Mouse (Mus musculus): Measurements from ENCODE around the gene Higd1a. TPM values are rescaled to one million over a fixed set of nuclear protein-coding genes. Genes with fewer than 3 reads are reported as not detected.

Higd1a gene
- polyA plus RNA-seq, 1 experiment, result 3.4 TPM

DNA sequence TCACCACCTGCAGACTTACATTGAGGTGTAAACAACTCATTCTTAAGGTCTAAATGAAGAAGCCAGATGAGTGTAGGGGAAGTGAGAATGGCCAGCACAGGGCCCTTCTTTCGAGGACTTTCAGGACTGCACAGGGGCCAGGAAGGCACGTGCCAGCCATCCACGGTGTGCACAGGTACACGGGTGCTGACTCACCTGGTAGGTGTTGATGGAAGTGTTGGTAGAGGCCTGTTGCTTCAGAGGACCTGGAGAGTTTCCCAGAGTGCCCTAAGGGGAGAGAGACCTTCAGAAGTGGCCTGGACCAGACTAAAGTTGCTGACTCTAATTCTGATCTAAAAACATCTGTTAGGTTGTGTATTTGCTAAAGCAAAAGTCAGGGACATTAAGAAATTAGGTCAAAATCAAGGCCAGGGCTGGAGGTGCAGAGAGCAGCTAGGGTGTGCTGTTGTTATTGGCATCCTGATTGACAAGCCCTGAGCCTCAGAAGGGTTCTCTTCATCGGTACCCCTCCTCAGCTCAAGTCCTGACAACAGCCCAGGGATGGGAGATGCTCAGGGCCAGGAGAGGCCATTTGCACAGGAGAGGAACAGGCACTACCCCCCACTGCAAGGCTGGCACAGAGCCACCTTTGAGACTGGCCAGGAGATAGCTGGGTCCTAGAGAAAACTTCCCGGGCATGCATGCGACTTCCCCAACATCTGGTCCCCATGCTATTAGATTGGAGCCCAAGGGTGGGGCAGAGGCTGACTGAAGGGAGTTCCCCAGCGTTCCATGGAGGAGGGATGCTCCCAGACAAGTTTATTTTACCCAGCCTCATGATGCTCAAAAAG is 45.5 kb upstream of the Higd1a start:
- H3K4me3 ChIP-seq (ENCODE audit: extremely low read depth, insufficient read depth, insufficient read length), result no peak overlapping the region
- DNase-seq (ENCODE audit: low read depth in 1 of 2, low spot score in 2 of 2), result peak in 1 of 2 experiments; percentile 18
- H3K36me3 ChIP-seq (ENCODE audit: control insufficient read depth, insufficient read depth, low read length), result no peaks in the 10 kb centered on the region
- TF ChIP-seq CTCF (IDR thresholded peaks at IDR 0.05; ENCODE audit: extremely low read depth, insufficient read depth, insufficient read length, insufficient replicate concordance), result no peak
- no peak for TF ChIP-seq POLR2A (IDR thresholded peaks at IDR 0.05; ENCODE audit: low read depth, low read length)
- no peaks in the 10 kb centered on the region for H3K27me3 ChIP-seq (ENCODE audit: control insufficient read depth, insufficient read depth, low read length)
- 57% methylated on average over 8 of the region's 8 CpGs for WGBS
- H3K27ac ChIP-seq (ENCODE audit: insufficient read depth, low read length), result peak overlapping the region; percentile 10; the same call in 1 of the 2 replicates
- peaks cover 34% of the 10 kb centered on the region; the same call in 1 of the 2 replicates for H3K4me1 ChIP-seq (ENCODE audit: control insufficient read depth, insufficient read depth, insufficient read length)

DNA sequence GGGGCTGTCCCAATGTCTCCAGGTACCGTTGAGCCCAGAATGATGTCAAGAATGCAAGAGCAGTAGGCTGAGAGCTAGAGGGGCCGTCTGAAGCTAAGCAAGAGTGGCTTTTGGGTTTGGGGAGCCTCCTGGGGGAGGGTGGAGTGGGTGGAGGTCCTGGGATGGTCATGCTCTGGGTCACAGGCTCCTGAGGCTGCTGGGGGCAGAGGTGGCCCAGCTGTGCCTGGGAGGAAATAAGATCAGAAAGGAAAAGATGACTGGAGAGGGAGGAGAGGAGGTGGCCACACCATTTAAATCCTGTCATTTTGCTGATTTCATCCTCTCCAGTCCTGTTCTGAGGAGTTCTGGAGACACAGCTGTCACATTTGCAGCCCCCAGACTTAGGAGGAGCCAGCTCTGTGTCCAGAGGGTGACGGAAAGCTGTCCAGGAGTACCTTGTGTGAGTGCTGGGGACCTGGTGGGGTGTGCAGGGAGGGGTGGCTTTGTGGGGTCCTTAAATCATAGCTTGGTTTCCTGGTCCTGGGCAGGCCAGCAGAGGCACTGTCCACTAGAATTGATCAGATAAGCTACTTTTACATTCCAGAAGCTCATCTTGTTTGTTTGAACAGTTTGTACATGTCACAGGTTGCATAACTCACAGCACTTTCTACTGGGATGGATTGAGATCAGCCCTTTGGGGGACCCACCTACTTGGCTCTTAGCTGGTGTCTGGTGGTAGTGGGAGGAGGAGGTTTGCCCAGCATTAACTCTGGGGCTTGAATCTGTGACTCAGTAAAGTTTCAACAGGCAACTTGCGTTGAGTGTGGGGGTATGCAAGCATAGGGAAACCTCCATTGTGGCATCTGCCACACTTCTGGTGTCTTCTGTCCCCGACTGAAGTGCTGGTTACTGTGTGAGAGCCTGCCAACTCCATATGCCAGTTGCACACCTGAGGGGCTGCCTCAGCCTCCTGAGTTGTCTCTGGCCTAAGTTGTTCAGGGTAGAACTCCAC is 43.8 kb upstream of the Higd1a start:
- Histone ChIP-seq H3K4me1 (ENCODE audit: control insufficient read depth, insufficient read depth, insufficient read length) (peaks cover 37% of the 10 kb centered on the region; the same call in 1 of the 2 replicates), H3K4me3 (ENCODE audit: extremely low read depth, insufficient read depth, insufficient read length) (no peak overlapping the region), H3K36me3 (ENCODE audit: control insufficient read depth, insufficient read depth, low read length) (no peaks in the 10 kb centered on the region), H3K27me3 (ENCODE audit: control insufficient read depth, insufficient read depth, low read length) (no peaks in the 10 kb centered on the region), H3K27ac (ENCODE audit: insufficient read depth, low read length) (no peak overlapping the region)
- TF ChIP-seq POLR2A (IDR thresholded peaks at IDR 0.05; ENCODE audit: low read depth, low read length) (no peak), CTCF (IDR thresholded peaks at IDR 0.05; ENCODE audit: extremely low read depth, insufficient read depth, insufficient read length, insufficient replicate concordance) (no peak)
- DNase-seq (ENCODE audit: low read depth in 1 of 2, low spot score in 2 of 2), result no peak
- WGBS, result 67% methylated on average over 5 of the region's 5 CpGs

DNA sequence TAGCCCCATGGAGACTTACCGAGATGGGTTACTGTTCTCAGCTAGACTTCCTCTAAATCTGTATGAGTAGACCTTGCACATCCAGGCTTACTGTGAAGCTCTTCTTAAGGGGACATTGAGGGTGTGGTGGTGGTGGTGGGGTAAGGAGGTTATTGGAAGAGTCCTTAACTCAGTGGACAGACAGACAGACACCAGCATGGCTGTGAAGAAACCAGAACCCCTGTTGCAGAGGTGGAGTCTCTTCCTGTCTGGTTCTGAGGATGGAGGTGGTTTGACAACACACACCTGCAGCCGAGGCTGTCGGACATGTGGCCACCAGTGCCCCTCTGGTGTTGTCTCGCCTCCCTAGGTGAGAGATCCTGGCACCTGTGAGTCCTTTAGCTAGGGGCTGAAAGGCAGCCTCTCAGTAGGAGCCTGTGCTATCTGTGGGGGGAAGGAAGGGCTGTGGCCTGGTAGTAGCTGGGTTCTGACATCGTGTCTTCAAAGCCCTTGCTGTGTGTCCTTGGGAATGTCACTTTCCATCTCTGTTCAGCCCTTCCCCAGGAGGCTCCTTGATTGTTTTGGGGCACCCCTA is 42.2 kb upstream of the Higd1a start:
- H3K27me3 ChIP-seq (ENCODE audit: control insufficient read depth, insufficient read depth, low read length), result no peaks in the 10 kb centered on the region
- no peak for DNase-seq (ENCODE audit: low read depth in 1 of 2, low spot score in 2 of 2)
- H3K36me3 ChIP-seq (ENCODE audit: control insufficient read depth, insufficient read depth, low read length), result no peaks in the 10 kb centered on the region
- no peak for TF ChIP-seq POLR2A (IDR thresholded peaks at IDR 0.05; ENCODE audit: low read depth, low read length)
- no peak for TF ChIP-seq CTCF (IDR thresholded peaks at IDR 0.05; ENCODE audit: extremely low read depth, insufficient read depth, insufficient read length, insufficient replicate concordance)
- no peak overlapping the region for H3K27ac ChIP-seq (ENCODE audit: insufficient read depth, low read length)
- H3K4me1 ChIP-seq (ENCODE audit: control insufficient read depth, insufficient read depth, insufficient read length), result peaks cover 40% of the 10 kb centered on the region; the same call in 1 of the 2 replicates
- H3K4me3 ChIP-seq (ENCODE audit: extremely low read depth, insufficient read depth, insufficient read length), result no peak overlapping the region
- 41% methylated on average over 5 of the region's 5 CpGs for WGBS

DNA sequence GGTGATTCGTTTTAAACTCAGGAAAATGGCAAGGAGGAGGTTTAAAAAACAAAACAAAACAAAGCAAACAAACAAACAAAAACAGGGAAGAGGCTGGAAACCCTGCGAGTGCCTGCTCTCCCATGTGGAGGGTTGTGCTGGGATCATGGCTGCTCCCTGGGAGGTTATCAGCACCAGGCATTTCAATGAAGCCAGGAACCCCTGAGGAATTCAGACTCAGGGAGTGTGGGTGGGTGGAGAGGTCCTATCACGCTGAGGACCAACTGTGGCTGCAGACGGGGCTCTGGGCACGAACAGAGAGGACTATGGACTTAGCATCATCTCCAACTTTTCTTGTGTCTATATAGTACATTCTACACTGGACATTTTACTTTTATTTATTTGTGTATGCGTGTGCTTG is 41.1 kb upstream of the Higd1a start:
- H3K36me3 ChIP-seq (ENCODE audit: control insufficient read depth, insufficient read depth, low read length), result no peaks in the 10 kb centered on the region
- peaks cover 34% of the 10 kb centered on the region; the same call in 1 of the 2 replicates for H3K4me1 ChIP-seq (ENCODE audit: control insufficient read depth, insufficient read depth, insufficient read length)
- no peak for TF ChIP-seq CTCF (IDR thresholded peaks at IDR 0.05; ENCODE audit: extremely low read depth, insufficient read depth, insufficient read length, insufficient replicate concordance)
- no peak for TF ChIP-seq POLR2A (IDR thresholded peaks at IDR 0.05; ENCODE audit: low read depth, low read length)
- H3K27ac ChIP-seq (ENCODE audit: insufficient read depth, low read length), result no peak overlapping the region
- no peaks in the 10 kb centered on the region for H3K27me3 ChIP-seq (ENCODE audit: control insufficient read depth, insufficient read depth, low read length)
- 90% methylated on average over 6 of the region's 6 CpGs for WGBS
- no peak for DNase-seq (ENCODE audit: low read depth in 1 of 2, low spot score in 2 of 2)
- H3K4me3 ChIP-seq (ENCODE audit: extremely low read depth, insufficient read depth, insufficient read length), result no peak overlapping the region

DNA sequence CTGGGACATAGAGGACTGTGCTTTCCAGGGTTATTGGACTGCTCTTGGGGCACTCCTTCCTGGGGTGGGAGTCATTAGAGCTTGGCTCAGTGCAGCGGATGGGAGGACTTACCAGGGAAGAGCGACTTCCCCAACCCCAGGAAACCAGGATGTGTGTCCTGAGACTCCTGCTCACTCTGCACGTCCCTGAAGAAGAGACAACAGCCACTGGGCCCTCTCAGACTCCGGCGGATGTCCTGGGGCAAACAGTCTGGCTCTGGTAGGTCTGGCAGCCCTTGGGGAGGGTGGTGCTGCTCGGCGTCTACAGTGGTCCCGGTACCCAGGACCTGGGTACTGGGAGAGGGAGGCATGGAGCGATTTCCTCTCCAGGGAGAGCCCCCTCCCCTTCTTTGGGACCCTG is 40.1 kb upstream of the Higd1a start, which contains the start of gene Ackr2:
Gene Ackr2, plus strand, starts transcription at position 111 of the 400 bp plus-strand sequence.
- WGBS, result 89% methylated on average over 9 of the region's 9 CpGs
- Histone ChIP-seq H3K4me3 (ENCODE audit: extremely low read depth, insufficient read depth, insufficient read length) (no peak within 1 kb of the TSS), H3K36me3 (ENCODE audit: control insufficient read depth, insufficient read depth, low read length) (no peaks in the 10 kb centered on the region), H3K4me1 (ENCODE audit: control insufficient read depth, insufficient read depth, insufficient read length) (peaks cover 24% of the 10 kb centered on the region; the same call in 1 of the 2 replicates), H3K27me3 (ENCODE audit: control insufficient read depth, insufficient read depth, low read length) (no peaks in the 10 kb centered on the region), H3K27ac (ENCODE audit: insufficient read depth, low read length) (no peak within 1 kb of the TSS)
- DNase-seq (ENCODE audit: low read depth in 1 of 2, low spot score in 2 of 2), result no peak
- TF ChIP-seq POLR2A (IDR thresholded peaks at IDR 0.05; ENCODE audit: low read depth, low read length) (no peak), CTCF (IDR thresholded peaks at IDR 0.05; ENCODE audit: extremely low read depth, insufficient read depth, insufficient read length, insufficient replicate concordance) (no peak)

DNA sequence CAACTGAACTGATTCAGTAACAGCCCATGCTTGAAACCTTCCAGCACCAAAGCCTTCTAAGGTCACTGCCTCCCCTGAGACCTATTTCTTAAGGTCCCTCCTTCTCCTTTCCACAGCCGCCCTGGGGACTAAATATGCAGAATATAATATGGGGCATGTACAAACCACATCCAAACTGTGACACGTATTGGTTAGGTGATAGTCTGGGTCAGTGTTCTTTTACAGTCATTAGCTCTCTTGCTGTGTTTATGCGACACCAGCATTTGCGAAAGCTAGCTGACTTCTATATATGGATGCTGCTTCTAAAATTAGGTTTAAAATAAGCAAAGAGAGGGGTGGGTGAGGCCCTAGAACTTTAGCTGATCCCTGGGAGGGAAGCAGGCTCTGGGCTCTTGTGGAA is 38.7 kb upstream of the Higd1a start:
- Histone ChIP-seq H3K4me3 (ENCODE audit: extremely low read depth, insufficient read depth, insufficient read length) (no peak overlapping the region), H3K27me3 (ENCODE audit: control insufficient read depth, insufficient read depth, low read length) (no peaks in the 10 kb centered on the region), H3K36me3 (ENCODE audit: control insufficient read depth, insufficient read depth, low read length) (no peaks in the 10 kb centered on the region), H3K27ac (ENCODE audit: insufficient read depth, low read length) (no peak overlapping the region), H3K4me1 (ENCODE audit: control insufficient read depth, insufficient read depth, insufficient read length) (peaks cover 20% of the 10 kb centered on the region; the same call in 1 of the 2 replicates)
- TF ChIP-seq CTCF (IDR thresholded peaks at IDR 0.05; ENCODE audit: extremely low read depth, insufficient read depth, insufficient read length, insufficient replicate concordance), result no peak
- no peak for DNase-seq (ENCODE audit: low read depth in 1 of 2, low spot score in 2 of 2)
- WGBS, result 47% methylated on average over 4 of the region's 4 CpGs
